Mouse (Mus musculus) spleen, adult 18-20 months (tissue): ENCODE measurements around the gene Efna3.
A peak's percentile ranks its signal among the peaks of the same experiment; 100 is the strongest.

Experiments
- DNase-seq, 2 experiments: peaks; one replicate each; pipeline ENCODE4 v3.0.0; 2022; ENCODE audit warnings: mixed read lengths in 2 of 2

The Efna3 gene

GRCm38 (mm10) chr3:89322514-89323165 is at the start of gene Efna3:
Efna3 (minus strand) TSS chr3:89322965.
- DNase-seq, result peak; percentile 40 to 43

- DNase-seq, result no peak
These were observed 44.6 kb upstream of the Efna3 start for GRCm38 (mm10) chr3:89367338-89367737.

GRCm38 (mm10) chr3:89365486-89366414 is 43.0 kb upstream of the Efna3 start:
- DNase-seq, result no peak

- no peak for DNase-seq
These were observed 42.4 kb upstream of the Efna3 start, which contains the start of gene Dcst1 for GRCm38 (mm10) chr3:89365153-89365485. Dcst1 (minus strand) TSS chr3:89365253.

- DNase-seq, result no peak
These were observed 41.9 kb upstream of the Efna3 start for GRCm38 (mm10) chr3:89364631-89365030.

GRCm38 (mm10) chr3:89361675-89362074 is 38.9 kb upstream of the Efna3 start, which contains the start of gene Dcst2:
Dcst2 (plus strand) TSS chr3:89361975.
- DNase-seq, result no peak

- DNase-seq, result no peak
These were observed 37.5 kb upstream of the Efna3 start for GRCm38 (mm10) chr3:89360237-89360636.

GRCm38 (mm10) chr3:89359630-89360029 is 36.9 kb upstream of the Efna3 start:
- no peak for DNase-seq

GRCm38 (mm10) chr3:89356029-89356428 is 33.3 kb upstream of the Efna3 start:
- DNase-seq, result no peak

- no peak for DNase-seq
These were observed 32.7 kb upstream of the Efna3 start for GRCm38 (mm10) chr3:89355512-89355902.

GRCm38 (mm10) chr3:89354816-89355511 is 32.2 kb upstream of the Efna3 start:
- DNase-seq, result peak; percentile 50 to 80

GRCm38 (mm10) chr3:89351271-89351670 is 28.5 kb upstream of the Efna3 start:
- DNase-seq, result no peak

GRCm38 (mm10) chr3:89349869-89350501 is 27.2 kb upstream of the Efna3 start, which contains the start of gene Adam15:
Adam15 (minus strand) TSS chr3:89349996.
- DNase-seq, result peak; percentile 82 to 94

- DNase-seq, result peak in 1 of 2 experiments; percentile 25
These were observed 26.4 kb upstream of the Efna3 start for GRCm38 (mm10) chr3:89348911-89349868.

GRCm38 (mm10) chr3:89347916-89348315 is 25.2 kb upstream of the Efna3 start:
- no peak for DNase-seq

- DNase-seq, result no peak
These were observed 24.2 kb upstream of the Efna3 start for GRCm38 (mm10) chr3:89346815-89347540.

- DNase-seq, result no peak
These were observed 20.5 kb upstream of the Efna3 start for GRCm38 (mm10) chr3:89343279-89343678.

- DNase-seq, result no peak
These were observed 19.0 kb upstream of the Efna3 start for GRCm38 (mm10) chr3:89341794-89342193.

- DNase-seq, result peak; percentile 48 to 78
These were observed 17.7 kb upstream of the Efna3 start for GRCm38 (mm10) chr3:89340465-89340864.

GRCm38 (mm10) chr3:89339416-89339815 is 16.7 kb upstream of the Efna3 start:
- peak in 1 of 2 experiments; percentile 70 for DNase-seq
